Mouse (Mus musculus): ENCODE measurements around the gene Rtn2. TPM values are rescaled to one million over a fixed set of nuclear protein-coding genes. Genes with fewer than 3 reads are reported as not detected.

Rtn2 gene
- 8.0 and 9.4 TPM in 2 replicates for polyA plus RNA-seq (2015; fragmentation: Nextera tagmentation; extraction: Ambion mirVana)

- Histone ChIP-seq H3K27me3 (ENCODE audit: insufficient read depth, low read length) (peaks cover 49% of the 10 kb centered on the region), H3K36me3 (ENCODE audit: insufficient read depth, low read length) (no peaks in the 10 kb centered on the region), H3K27ac (ENCODE audit: low read length) (no peak within 1 kb of the TSS), H3K4me3 (ENCODE audit: low read length) (peak within 1 kb of the TSS; percentile 58), H3K4me1 (ENCODE audit: insufficient read depth, low read length) (peaks cover 16% of the 10 kb centered on the region; the same call in 1 of the 2 replicates), H3K9ac (replicated peaks; ENCODE audit: low read length) (peak within 1 kb of the TSS; percentile 50), H3K4me2 (replicated peaks; ENCODE audit: low read depth, low read length) (peak within 1 kb of the TSS; percentile 97), H3K9me3 (ENCODE audit: low read length) (no peaks in the 10 kb centered on the region)
- WGBS: under 1% methylated on average over 31 of the region's 37 CpGs
- ATAC-seq (ENCODE audit: low FRiP score, low TSS enrichment): peak; percentile 66; the same call in 1 of the 2 replicates
These were observed at the start of gene Rtn2 for GRCm38 (mm10) chr7:19282385-19282784. Gene Rtn2 (plus strand): TSS chr7:19282624.

- H3K27ac ChIP-seq (ENCODE audit: low read length): no peak overlapping the region
- no peak overlapping the region for H3K9ac ChIP-seq (replicated peaks; ENCODE audit: low read length)
- no peaks in the 10 kb centered on the region for H3K27me3 ChIP-seq (ENCODE audit: insufficient read depth, low read length)
- H3K4me1 ChIP-seq (ENCODE audit: insufficient read depth, low read length): peaks cover 8% of the 10 kb centered on the region
- WGBS: 71% methylated on average over 5 of the region's 5 CpGs
- no peaks in the 10 kb centered on the region for H3K36me3 ChIP-seq (ENCODE audit: insufficient read depth, low read length)
- no peak overlapping the region for H3K4me3 ChIP-seq (ENCODE audit: low read length)
- H3K9me3 ChIP-seq (ENCODE audit: low read length): no peaks in the 10 kb centered on the region
- H3K4me2 ChIP-seq (replicated peaks; ENCODE audit: low read depth, low read length): no peak overlapping the region
- no peak for ATAC-seq (ENCODE audit: low FRiP score, low TSS enrichment)
These were observed 47.8 kb upstream of the Rtn2 start for GRCm38 (mm10) chr7:19234652-19235051.

GRCm38 (mm10) chr7:19235092-19235671 is 47.2 kb upstream of the Rtn2 start:
- no peak overlapping the region for H3K4me3 ChIP-seq (ENCODE audit: low read length)
- H3K4me2 ChIP-seq (replicated peaks; ENCODE audit: low read depth, low read length): no peak overlapping the region
- no peak for ATAC-seq (ENCODE audit: low FRiP score, low TSS enrichment)
- no peaks in the 10 kb centered on the region for H3K36me3 ChIP-seq (ENCODE audit: insufficient read depth, low read length)
- H3K4me1 ChIP-seq (ENCODE audit: insufficient read depth, low read length): peaks cover 6% of the 10 kb centered on the region; the same call in 1 of the 2 replicates
- no peaks in the 10 kb centered on the region for H3K27me3 ChIP-seq (ENCODE audit: insufficient read depth, low read length)
- no peaks in the 10 kb centered on the region for H3K9me3 ChIP-seq (ENCODE audit: low read length)
- no peak overlapping the region for H3K9ac ChIP-seq (replicated peaks; ENCODE audit: low read length)
- WGBS: 84% methylated on average over 2 of the region's 2 CpGs
- H3K27ac ChIP-seq (ENCODE audit: low read length): no peak overlapping the region

GRCm38 (mm10) chr7:19236411-19236810 is 46.0 kb upstream of the Rtn2 start:
- Histone ChIP-seq H3K4me2 (replicated peaks; ENCODE audit: low read depth, low read length) (no peak overlapping the region), H3K4me3 (ENCODE audit: low read length) (no peak overlapping the region), H3K4me1 (ENCODE audit: insufficient read depth, low read length) (peaks cover 5% of the 10 kb centered on the region; the same call in 1 of the 2 replicates), H3K9ac (replicated peaks; ENCODE audit: low read length) (no peak overlapping the region), H3K27me3 (ENCODE audit: insufficient read depth, low read length) (no peaks in the 10 kb centered on the region), H3K9me3 (ENCODE audit: low read length) (no peaks in the 10 kb centered on the region), H3K27ac (ENCODE audit: low read length) (no peak overlapping the region), H3K36me3 (ENCODE audit: insufficient read depth, low read length) (no peaks in the 10 kb centered on the region)
- no peak for ATAC-seq (ENCODE audit: low FRiP score, low TSS enrichment)
- WGBS: 71% methylated on average over 2 of the region's 2 CpGs

GRCm38 (mm10) chr7:19238344-19238743 is 44.1 kb upstream of the Rtn2 start:
- Histone ChIP-seq H3K4me1 (ENCODE audit: insufficient read depth, low read length) (peaks cover 5% of the 10 kb centered on the region; the same call in 1 of the 2 replicates), H3K4me2 (replicated peaks; ENCODE audit: low read depth, low read length) (no peak overlapping the region), H3K27ac (ENCODE audit: low read length) (no peak overlapping the region), H3K9ac (replicated peaks; ENCODE audit: low read length) (no peak overlapping the region), H3K4me3 (ENCODE audit: low read length) (no peak overlapping the region), H3K9me3 (ENCODE audit: low read length) (no peaks in the 10 kb centered on the region), H3K36me3 (ENCODE audit: insufficient read depth, low read length) (no peaks in the 10 kb centered on the region), H3K27me3 (ENCODE audit: insufficient read depth, low read length) (no peaks in the 10 kb centered on the region)
- 98% methylated on average over 4 of the region's 4 CpGs for WGBS
- ATAC-seq (ENCODE audit: low FRiP score, low TSS enrichment): no peak

GRCm38 (mm10) chr7:19239423-19239822 is 43.0 kb upstream of the Rtn2 start:
- H3K4me1 ChIP-seq (ENCODE audit: insufficient read depth, low read length): peaks cover 5% of the 10 kb centered on the region; the same call in 1 of the 2 replicates
- no peak overlapping the region for H3K4me3 ChIP-seq (ENCODE audit: low read length)
- H3K27ac ChIP-seq (ENCODE audit: low read length): no peak overlapping the region
- ATAC-seq (ENCODE audit: low FRiP score, low TSS enrichment): peak; percentile 92
- WGBS: 0% methylated on average over 1 of the region's 1 CpGs
- no peaks in the 10 kb centered on the region for H3K36me3 ChIP-seq (ENCODE audit: insufficient read depth, low read length)
- H3K27me3 ChIP-seq (ENCODE audit: insufficient read depth, low read length): no peaks in the 10 kb centered on the region
- no peaks in the 10 kb centered on the region for H3K9me3 ChIP-seq (ENCODE audit: low read length)
- no peak overlapping the region for H3K4me2 ChIP-seq (replicated peaks; ENCODE audit: low read depth, low read length)
- H3K9ac ChIP-seq (replicated peaks; ENCODE audit: low read length): 0 out of 2 replicates have a peak overlapping the region, but pooled peaks have one; percentile 10

- H3K4me3 ChIP-seq (ENCODE audit: low read length): no peak overlapping the region
- ATAC-seq (ENCODE audit: low FRiP score, low TSS enrichment): no peak
These were observed 42.4 kb upstream of the Rtn2 start for GRCm38 (mm10) chr7:19239986-19240385.

GRCm38 (mm10) chr7:19240905-19241463 is 41.4 kb upstream of the Rtn2 start:
- peaks cover 12% of the 10 kb centered on the region for H3K36me3 ChIP-seq (ENCODE audit: insufficient read depth, low read length)
- WGBS: 95% methylated on average over 8 of the region's 8 CpGs
- peaks cover 5% of the 10 kb centered on the region; the same call in 1 of the 2 replicates for H3K4me1 ChIP-seq (ENCODE audit: insufficient read depth, low read length)
- no peak overlapping the region for H3K27ac ChIP-seq (ENCODE audit: low read length)
- no peak overlapping the region for H3K9ac ChIP-seq (replicated peaks; ENCODE audit: low read length)
- no peak overlapping the region for H3K4me3 ChIP-seq (ENCODE audit: low read length)
- ATAC-seq (ENCODE audit: low FRiP score, low TSS enrichment): no peak
- H3K27me3 ChIP-seq (ENCODE audit: insufficient read depth, low read length): no peaks in the 10 kb centered on the region
- no peaks in the 10 kb centered on the region for H3K9me3 ChIP-seq (ENCODE audit: low read length)
- H3K4me2 ChIP-seq (replicated peaks; ENCODE audit: low read depth, low read length): no peak overlapping the region

More at GRCm38 (mm10) chr7:19239986-19240385, 42.4 kb upstream of the Rtn2 start:
- Histone ChIP-seq H3K36me3 (ENCODE audit: insufficient read depth, low read length) (peaks cover 4% of the 10 kb centered on the region), H3K4me2 (replicated peaks; ENCODE audit: low read depth, low read length) (no peak overlapping the region), H3K9ac (replicated peaks; ENCODE audit: low read length) (0 out of 2 replicates have a peak overlapping the region, but pooled peaks have one; percentile 10), H3K27ac (ENCODE audit: low read length) (no peak overlapping the region), H3K27me3 (ENCODE audit: insufficient read depth, low read length) (no peaks in the 10 kb centered on the region), H3K4me1 (ENCODE audit: insufficient read depth, low read length) (peaks cover 5% of the 10 kb centered on the region; the same call in 1 of the 2 replicates), H3K9me3 (ENCODE audit: low read length) (no peaks in the 10 kb centered on the region)
- 78% methylated on average over 2 of the region's 4 CpGs for WGBS

- Histone ChIP-seq H3K36me3 (ENCODE audit: insufficient read depth, low read length) (peaks cover 12% of the 10 kb centered on the region), H3K27me3 (ENCODE audit: insufficient read depth, low read length) (no peaks in the 10 kb centered on the region), H3K27ac (ENCODE audit: low read length) (no peak overlapping the region), H3K4me3 (ENCODE audit: low read length) (no peak overlapping the region), H3K9me3 (ENCODE audit: low read length) (no peaks in the 10 kb centered on the region), H3K9ac (replicated peaks; ENCODE audit: low read length) (no peak overlapping the region), H3K4me2 (replicated peaks; ENCODE audit: low read depth, low read length) (no peak overlapping the region), H3K4me1 (ENCODE audit: insufficient read depth, low read length) (peaks cover 5% of the 10 kb centered on the region; the same call in 1 of the 2 replicates)
- 78% methylated on average over 1 of the region's 1 CpGs for WGBS
- ATAC-seq (ENCODE audit: low FRiP score, low TSS enrichment): no peak
These were observed 40.4 kb upstream of the Rtn2 start for GRCm38 (mm10) chr7:19242005-19242404.

- H3K36me3 ChIP-seq (ENCODE audit: insufficient read depth, low read length): peaks cover 18% of the 10 kb centered on the region
- H3K9ac ChIP-seq (replicated peaks; ENCODE audit: low read length): no peak overlapping the region
- ATAC-seq (ENCODE audit: low FRiP score, low TSS enrichment): no peak
- no peak overlapping the region for H3K4me3 ChIP-seq (ENCODE audit: low read length)
- no peak overlapping the region for H3K4me2 ChIP-seq (replicated peaks; ENCODE audit: low read depth, low read length)
- H3K27me3 ChIP-seq (ENCODE audit: insufficient read depth, low read length): no peaks in the 10 kb centered on the region
- peaks cover 5% of the 10 kb centered on the region; the same call in 1 of the 2 replicates for H3K4me1 ChIP-seq (ENCODE audit: insufficient read depth, low read length)
- H3K27ac ChIP-seq (ENCODE audit: low read length): no peak overlapping the region
- 78% methylated on average over 5 of the region's 5 CpGs for WGBS
- no peaks in the 10 kb centered on the region for H3K9me3 ChIP-seq (ENCODE audit: low read length)
These were observed 38.6 kb upstream of the Rtn2 start for GRCm38 (mm10) chr7:19243858-19244257.
